Mouse (Mus musculus) hindbrain, postnatal 0 days (tissue): Measurements from ENCODE around the gene Ptcd2. TPM values are rescaled to one million over a fixed set of nuclear protein-coding genes. Genes with fewer than 3 reads are reported as not detected.

Experiments
- ATAC-seq: fragments of 200-750 bp; cut with Nextera tagmentation; 2 replicates; pipeline ENCODE4 v1.8.0; 2017; ENCODE audit warnings: mild to moderate bottlenecking, moderate TSS enrichment, moderate library complexity
- DNase-seq: peaks from one replicate; pipeline ENCODE4 v3.0.0-alpha.2; 2015; ENCODE audit warnings: low spot score
- H3K27ac ChIP-seq: fragments of 300-500 bp; sonication (generic); 2 replicates; pipeline ENCODE4 v1.5.1; 2014; ENCODE audit warnings: mild to moderate bottlenecking
- H3K27me3 ChIP-seq: fragments of 300-500 bp; sonication (generic); 2 replicates; pipeline ENCODE4 v1.6.1; 2014; ENCODE audit warnings: low read length, mixed read lengths; ENCODE audit not compliant: insufficient read depth
- H3K36me3 ChIP-seq: fragments of 300-500 bp; sonication (generic); 2 replicates; pipeline ENCODE4 v1.6.1; 2014; ENCODE audit warnings: low read length, mixed read lengths; ENCODE audit not compliant: insufficient read depth
- H3K4me1 ChIP-seq: fragments of 300-500 bp; sonication (generic); 2 replicates; pipeline ENCODE4 v1.6.1; 2014; ENCODE audit warnings: antibody characterized with exemption, low read length, mixed read lengths; ENCODE audit not compliant: insufficient read depth
- H3K4me2 ChIP-seq: fragments of 300-500 bp; sonication (generic); 2 replicates; pipeline ENCODE4 v1.6.1; 2014; ENCODE audit warnings: low read depth, mild to moderate bottlenecking, low read length, moderate library complexity, mixed read lengths
- H3K4me3 ChIP-seq: fragments of 300-500 bp; sonication (generic); 2 replicates; pipeline ENCODE4 v1.5.1; 2014; ENCODE audit warnings: low read length
- H3K9ac ChIP-seq: fragments of 300-500 bp; sonication (generic); replicated peaks from 2 replicates; pipeline ENCODE4 v1.6.1; 2014; ENCODE audit warnings: mild to moderate bottlenecking, low read length, moderate library complexity, mixed read lengths
- H3K9me3 ChIP-seq: fragments of 300-500 bp; sonication (generic); 2 replicates; pipeline ENCODE4 v1.6.1; 2016; ENCODE audit warnings: low read length, mixed read lengths
- CTCF ChIP-seq: IDR thresholded peaks from 2 replicates; pipeline ENCODE4 v1.5.1; 2016; ENCODE audit warnings: antibody characterized with exemption, control low read depth, low read depth
- WGBS: fragments of 180-500 bp; shearing (Covaris S2); extraction: QIAGEN DNeasy Blood & Tissue Kit; methylation state at CpG from one replicate; pipeline ENCODE4 v1.1.7; 2014; 5-methylcytosine and 5-hydroxymethylcytosine counted together
- polyA plus RNA-seq: library from polyadenylated mRNA; unstranded; fragments of >200 nt; fragmentation: Nextera tagmentation; extraction: Ambion mirVana; gene quantifications from 2 replicates; pipeline ENCODE4 v1.2.1, GENCODE M21; 2015
- total RNA-seq: library from RNA; depleted of rRNA; stranded (reverse); fragments of >200 nt; gene quantifications from 2 replicates; pipeline ENCODE4 v1.2.3, GENCODE M21; 2014; rRNA removed

Gene Ptcd2
- total and polyA plus RNA-seq, 2 experiments from 2014 or later, result 38.2 to 51.2 TPM

DNA sequence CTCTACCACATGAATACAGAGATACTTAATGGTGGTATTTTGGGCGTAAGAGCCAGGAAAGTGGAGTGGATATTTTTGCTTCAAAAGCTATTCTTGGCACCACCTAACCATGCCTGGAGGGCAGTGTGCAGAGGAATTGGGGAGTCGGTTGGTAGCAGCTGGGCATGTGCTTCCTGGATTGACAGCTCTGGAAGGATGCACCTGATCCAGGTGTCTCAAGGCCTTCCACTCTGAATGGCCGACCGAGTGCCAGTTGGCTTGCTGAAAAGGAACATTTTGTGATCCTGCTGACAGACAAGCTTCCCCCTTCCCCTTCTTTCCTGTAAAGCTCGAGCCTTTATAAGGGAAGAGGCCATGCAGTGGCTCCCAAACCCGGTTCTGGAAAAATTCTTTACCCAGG, 61.5 kb downstream of the Ptcd2 start:
- peak overlapping the region; percentile 81 for H3K27ac ChIP-seq
- no peaks in the 10 kb centered on the region for H3K9me3 ChIP-seq
- 49% methylated on average over 6 of the region's 6 CpGs for WGBS
- H3K4me2 ChIP-seq, result no peak overlapping the region
- TF ChIP-seq CTCF, result no peak
- no peak overlapping the region for H3K4me3 ChIP-seq
- H3K36me3 ChIP-seq, result no peaks in the 10 kb centered on the region
- no peak for ATAC-seq
- no peaks in the 10 kb centered on the region for H3K27me3 ChIP-seq
- no peak overlapping the region for H3K9ac ChIP-seq
- H3K4me1 ChIP-seq, result peaks cover 27% of the 10 kb centered on the region
- DNase-seq, result no peak

DNA sequence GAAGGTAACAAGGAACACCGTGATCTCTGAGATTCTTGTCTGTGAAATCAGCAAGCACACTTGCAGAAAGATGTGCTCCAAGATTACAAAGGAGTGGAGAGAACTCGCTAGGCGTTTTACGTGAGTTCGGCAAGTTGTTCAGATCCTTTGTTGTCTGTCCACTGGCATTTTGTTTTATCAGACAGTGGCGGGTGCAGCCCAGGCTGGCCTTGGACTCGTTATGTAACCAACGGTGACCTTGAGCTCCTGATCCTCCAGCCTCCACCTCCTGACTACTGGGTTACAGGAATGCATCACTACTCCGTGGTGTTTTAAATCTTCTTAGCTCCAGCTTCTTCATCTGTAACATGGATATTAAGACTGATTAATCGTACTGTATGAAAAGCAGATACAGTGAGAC, 65.2 kb downstream of the Ptcd2 start:
- Histone ChIP-seq H3K4me1 (peaks cover 15% of the 10 kb centered on the region), H3K9ac (no peak overlapping the region), H3K27me3 (no peaks in the 10 kb centered on the region), H3K36me3 (no peaks in the 10 kb centered on the region), H3K4me3 (no peak overlapping the region), H3K4me2 (no peak overlapping the region), H3K9me3 (no peaks in the 10 kb centered on the region), H3K27ac (no peak overlapping the region)
- WGBS, result 62% methylated on average over 10 of the region's 10 CpGs
- no peak for TF ChIP-seq CTCF
- ATAC-seq (no peak), DNase-seq (no peak)

- no peak overlapping the region for H3K9ac ChIP-seq
- no peaks in the 10 kb centered on the region for H3K36me3 ChIP-seq
- ATAC-seq (no peak), DNase-seq (no peak)
- WGBS, result 87% methylated on average over 6 of the region's 6 CpGs
- no peak for TF ChIP-seq CTCF
- no peaks in the 10 kb centered on the region for H3K27me3 ChIP-seq
- H3K27ac ChIP-seq, result no peak overlapping the region
- H3K4me3 ChIP-seq, result no peak overlapping the region
- no peaks in the 10 kb centered on the region for H3K9me3 ChIP-seq
- no peak overlapping the region for H3K4me2 ChIP-seq
- peaks cover 7% of the 10 kb centered on the region; the same call in 1 of the 2 replicates for H3K4me1 ChIP-seq
Measured at GRCm38 (mm10) chr13:99278511-99278910, 66.0 kb downstream of the Ptcd2 start.

DNA sequence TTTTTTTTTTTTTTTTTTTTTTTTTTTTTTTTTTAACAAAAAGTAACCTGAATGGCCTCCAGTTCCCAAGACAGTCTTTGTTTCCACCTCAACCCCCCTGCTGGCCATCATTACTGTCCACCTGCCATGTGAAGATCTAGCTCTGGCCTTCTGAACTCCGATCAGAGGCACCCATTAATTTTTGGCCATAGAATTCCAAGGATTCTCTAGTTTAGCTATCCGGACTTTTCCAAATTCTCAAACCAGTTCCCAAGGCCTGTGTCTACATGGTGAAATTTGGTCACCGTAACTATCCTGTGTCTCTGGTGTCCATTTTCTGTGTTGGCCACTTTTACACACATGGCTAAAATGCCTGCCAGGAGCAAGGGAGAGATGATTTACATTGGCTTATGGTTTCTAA, 67.0 kb downstream of the Ptcd2 start:
- Histone ChIP-seq H3K36me3 (no peaks in the 10 kb centered on the region), H3K4me2 (no peak overlapping the region), H3K27ac (no peak overlapping the region), H3K9ac (no peak overlapping the region), H3K27me3 (no peaks in the 10 kb centered on the region), H3K4me1 (no peaks in the 10 kb centered on the region), H3K4me3 (no peak overlapping the region), H3K9me3 (no peaks in the 10 kb centered on the region)
- WGBS, result 100% methylated on average over 3 of the region's 3 CpGs
- no peak for TF ChIP-seq CTCF
- ATAC-seq, result no peak
- DNase-seq, result no peak

GRCm38 (mm10) chr13:99272046-99272445, 72.5 kb downstream of the Ptcd2 start:
- H3K4me2 ChIP-seq, result no peak overlapping the region
- 92% methylated on average over 3 of the region's 3 CpGs for WGBS
- no peak overlapping the region for H3K9ac ChIP-seq
- no peaks in the 10 kb centered on the region for H3K27me3 ChIP-seq
- H3K4me3 ChIP-seq, result no peak overlapping the region
- no peaks in the 10 kb centered on the region for H3K36me3 ChIP-seq
- no peaks in the 10 kb centered on the region for H3K9me3 ChIP-seq
- DNase-seq (no peak), ATAC-seq (no peak)
- no peaks in the 10 kb centered on the region for H3K4me1 ChIP-seq
- TF ChIP-seq CTCF, result no peak
- no peak overlapping the region for H3K27ac ChIP-seq

Other genes starting within 250 kb of the Ptcd2 start
- 1.6 and 2.2 TPM in 2 replicates for gene Zfp366, start 159.9 kb downstream of the Ptcd2 start, total RNA-seq
- 0.30 and 0.34 TPM in 2 replicates for gene Zfp366, start 159.9 kb downstream of the Ptcd2 start, polyA plus RNA-seq
- 16.2 and 17.5 TPM in 2 replicates for gene Mrps27, start 81 bp upstream of the Ptcd2 start, total RNA-seq
- 41.3 and 41.7 TPM in 2 replicates for gene Mrps27, start 81 bp upstream of the Ptcd2 start, polyA plus RNA-seq
- gene Map1b, start 171.8 kb upstream of the Ptcd2 start, total RNA-seq, result 690 and 787 TPM in 2 replicates
- 1,844 and 1,981 TPM in 2 replicates for gene Map1b, start 171.8 kb upstream of the Ptcd2 start, polyA plus RNA-seq